Mouse (Mus musculus): ENCODE results near the gene Tbc1d24.
"Not testable (repeated sequence)": the region's sequence is repeated elsewhere in the genome, so short reads cannot be mapped to it uniquely, and the experiment has no call there.

Tbc1d24 gene

DNA sequence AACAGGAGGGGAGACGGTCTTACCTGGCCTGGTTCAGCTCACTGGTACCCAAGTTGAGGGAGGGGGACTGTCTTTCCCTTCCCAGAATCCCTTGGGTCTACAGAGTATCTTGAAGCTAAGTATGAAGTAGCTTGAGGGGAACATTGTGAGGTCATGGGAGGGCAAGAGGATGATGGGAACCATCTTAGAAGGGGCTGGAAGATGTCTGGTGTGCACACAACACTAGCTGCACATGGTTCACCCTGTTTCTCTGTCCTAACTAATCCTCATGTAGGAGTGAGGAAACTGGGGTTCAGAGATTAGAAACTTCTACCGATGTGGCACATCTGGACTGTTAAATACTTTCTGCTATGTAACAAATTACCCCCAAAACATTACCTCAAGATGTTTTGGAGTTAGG is 54.5 kb downstream of the Tbc1d24 start, which contains the start of gene Pdpk1:
Gene Pdpk1 (minus strand): TSS at position 101 of the 400 bp plus-strand sequence.
- DNase-seq (ENCODE audit: low read depth, low spot score), result no peak

DNA sequence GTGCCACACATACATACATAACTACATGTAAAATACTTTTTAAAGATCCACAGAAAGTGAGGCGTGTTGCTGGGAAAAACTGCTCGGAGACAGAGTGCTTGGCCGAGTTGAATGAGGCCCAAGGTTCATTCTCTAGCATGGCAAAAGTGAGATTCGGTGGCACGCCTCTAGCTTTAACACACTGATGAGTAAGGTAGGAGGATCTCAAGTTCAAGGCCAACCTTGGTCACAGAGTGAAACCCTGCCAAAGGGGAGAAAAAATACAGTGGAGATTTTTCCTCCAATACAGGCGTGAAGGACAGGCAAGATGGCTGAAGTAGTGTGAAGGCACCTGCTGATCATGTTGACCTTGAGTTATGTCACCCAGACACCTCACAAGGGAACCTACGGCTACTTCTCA is 55.9 kb downstream of the Tbc1d24 start:
- DNase-seq (ENCODE audit: low read depth, low spot score), result no peak

DNA sequence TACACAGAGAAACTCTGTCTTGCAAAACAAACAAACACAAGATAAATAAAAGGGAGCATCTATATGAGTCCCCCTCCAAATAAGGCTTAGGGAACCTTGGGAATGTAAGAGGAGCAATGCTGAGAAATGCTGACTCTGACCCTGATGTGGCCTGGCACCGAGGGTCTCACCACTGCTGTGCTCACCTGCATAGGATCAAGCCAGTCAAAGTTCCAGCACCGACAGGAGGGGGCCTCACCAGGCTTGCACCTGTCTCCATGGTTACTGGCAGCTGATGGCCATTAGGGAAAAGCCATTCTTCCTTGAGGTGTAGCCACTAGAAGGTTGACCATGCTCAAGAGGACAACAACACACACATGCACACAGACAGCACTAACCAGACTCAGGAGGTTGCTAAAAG is 62.5 kb downstream of the Tbc1d24 start:
- no peak for DNase-seq (ENCODE audit: low read depth, low spot score)

DNA sequence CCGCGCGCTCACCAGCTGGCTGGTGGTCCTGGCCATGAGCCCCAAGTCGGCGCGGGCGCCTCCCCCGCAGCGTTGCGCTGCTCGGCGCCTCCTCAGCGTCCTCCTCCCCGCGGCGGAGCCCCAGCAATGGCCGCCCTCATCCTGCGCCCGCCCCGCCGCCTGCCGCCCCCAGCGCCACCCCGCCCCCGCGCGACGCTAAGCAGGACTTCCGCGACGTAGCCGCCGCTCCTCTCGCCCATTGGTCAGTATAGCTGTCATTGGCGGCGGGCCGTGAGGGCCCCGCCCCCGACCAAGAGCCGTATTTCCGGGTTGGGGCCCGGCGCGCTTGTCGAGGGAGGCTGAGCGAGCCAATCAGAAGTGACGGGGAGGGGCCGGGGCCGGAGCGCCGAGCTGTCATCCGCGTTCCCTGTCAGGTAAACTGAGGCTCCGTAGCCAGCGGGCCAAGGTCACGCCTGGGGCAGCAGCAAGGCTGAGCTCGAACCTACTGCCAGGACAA is 63.9 kb downstream of the Tbc1d24 start:
- peak; percentile 83 for DNase-seq (ENCODE audit: low read depth, low spot score)

DNA sequence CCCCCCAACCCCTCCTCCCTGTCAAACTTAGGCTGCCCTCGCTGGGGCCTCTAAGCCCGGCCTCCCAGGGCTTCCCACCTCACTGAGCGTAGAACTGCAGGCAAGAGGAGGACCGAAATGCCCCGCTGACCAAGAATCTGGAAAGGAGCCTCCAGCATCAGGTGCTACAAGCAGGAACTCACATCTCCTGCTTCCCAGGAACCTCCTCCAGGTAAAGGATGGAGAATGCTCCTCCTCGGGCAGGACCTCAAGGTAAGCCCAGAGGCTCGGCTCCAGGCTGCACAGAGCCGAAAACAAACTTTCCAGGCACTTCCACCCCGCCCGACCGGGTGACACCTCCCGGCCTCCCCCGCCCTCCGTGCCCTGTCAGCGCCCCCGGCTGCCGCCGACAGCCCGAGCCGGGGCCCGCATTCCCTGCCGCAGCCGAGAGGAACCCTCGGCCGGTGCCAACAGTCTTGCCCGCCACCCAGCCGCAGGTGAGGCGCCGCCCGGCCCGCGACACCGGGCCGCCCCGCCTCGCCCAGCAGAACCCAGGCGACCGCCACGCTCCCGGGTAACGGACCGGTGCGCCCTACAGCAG is 64.4 kb downstream of the Tbc1d24 start:
- no peak for DNase-seq (ENCODE audit: low read depth, low spot score)

DNA sequence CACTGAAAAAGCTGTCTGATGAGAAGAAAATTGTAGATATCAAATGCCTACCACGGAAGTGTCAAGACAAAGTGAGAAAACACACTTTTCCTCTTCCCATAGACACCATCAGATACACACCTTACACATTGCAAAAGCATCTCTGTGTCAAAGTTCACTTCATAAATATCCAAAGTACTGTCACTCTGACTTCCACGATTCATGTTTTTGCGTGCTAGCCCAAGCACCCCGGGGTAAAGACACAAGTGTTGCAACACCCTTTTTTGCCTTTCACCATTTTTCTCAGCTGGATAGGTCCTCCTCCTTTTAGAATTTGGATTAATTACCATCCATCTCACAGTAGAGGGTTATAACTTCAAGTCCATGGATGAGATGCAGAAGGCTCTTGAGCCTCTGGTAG is 65.4 kb downstream of the Tbc1d24 start:
- DNase-seq (ENCODE audit: low read depth, low spot score), result no peak

DNA sequence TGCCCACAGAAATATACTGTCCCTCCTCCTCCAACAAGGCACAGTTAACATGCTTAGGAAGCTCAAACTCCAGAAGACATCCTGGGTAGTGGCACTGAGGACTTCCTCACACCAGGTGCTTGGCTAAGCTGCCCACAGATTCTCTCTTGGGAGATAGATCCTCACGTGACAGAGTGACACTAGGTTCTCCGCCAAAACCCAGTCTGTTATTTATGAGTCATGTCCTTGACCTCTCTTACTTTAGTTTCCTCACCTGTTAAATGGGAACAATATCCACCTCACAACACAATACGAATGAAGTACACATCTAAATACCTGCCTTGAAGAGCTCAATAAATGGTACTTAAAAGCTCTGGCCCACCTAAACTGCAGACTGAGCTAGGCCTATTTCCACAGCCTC is 66.1 kb downstream of the Tbc1d24 start:
- no peak for DNase-seq (ENCODE audit: low read depth, low spot score)

GRCm38 (mm10) chr17:24137226-24137880 is 68.0 kb downstream of the Tbc1d24 start:
- no peak for DNase-seq (ENCODE audit: low read depth, low spot score)

GRCm38 (mm10) chr17:24134062-24134461 is 71.3 kb downstream of the Tbc1d24 start:
- no peak for DNase-seq (ENCODE audit: low read depth, low spot score)

DNA sequence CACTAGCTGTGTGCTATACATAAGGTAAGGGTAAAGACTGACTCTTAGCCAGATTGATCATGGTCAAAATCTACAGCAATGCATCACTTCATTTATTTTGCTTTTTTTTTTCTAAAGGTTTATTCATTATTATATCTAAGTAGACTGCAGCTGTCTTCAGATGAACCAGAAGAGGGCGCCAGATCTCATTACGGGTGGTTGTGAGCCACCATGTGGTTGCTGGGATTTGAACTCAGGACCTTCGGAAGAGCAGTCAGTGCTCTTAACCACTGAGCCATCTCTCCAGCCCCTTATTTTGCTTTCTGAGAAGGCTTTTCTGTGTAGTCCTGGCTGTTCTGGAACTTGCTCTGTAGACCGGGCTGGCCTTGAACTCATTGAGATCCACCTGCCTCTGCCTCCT is 72.4 kb downstream of the Tbc1d24 start:
- DNase-seq (ENCODE audit: low read depth, low spot score), result not testable (repeated sequence)

DNA sequence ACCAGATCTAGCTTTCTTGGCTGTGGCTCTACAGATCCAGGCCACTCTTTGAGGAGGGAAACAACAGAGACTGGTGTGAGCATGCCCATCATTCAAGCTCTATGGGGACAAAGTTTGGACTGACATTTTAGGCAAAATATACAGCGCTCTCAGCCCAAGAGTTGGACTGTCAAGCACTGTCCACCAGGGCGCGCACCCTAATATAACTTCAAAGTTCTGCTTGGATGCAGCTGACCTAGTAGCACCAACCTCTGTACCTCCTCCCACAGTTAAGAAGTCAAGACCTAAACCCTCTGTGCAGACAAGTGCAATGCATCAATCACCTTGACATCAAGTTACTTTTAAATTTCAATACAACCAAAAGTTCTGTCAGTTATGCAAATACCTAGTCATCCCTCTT is 73.8 kb downstream of the Tbc1d24 start:
- no peak for DNase-seq (ENCODE audit: low read depth, low spot score)

- not testable (repeated sequence) for DNase-seq (ENCODE audit: low read depth, low spot score)
Observed at GRCm38 (mm10) chr17:24129246-24129645, 76.1 kb downstream of the Tbc1d24 start.

DNA sequence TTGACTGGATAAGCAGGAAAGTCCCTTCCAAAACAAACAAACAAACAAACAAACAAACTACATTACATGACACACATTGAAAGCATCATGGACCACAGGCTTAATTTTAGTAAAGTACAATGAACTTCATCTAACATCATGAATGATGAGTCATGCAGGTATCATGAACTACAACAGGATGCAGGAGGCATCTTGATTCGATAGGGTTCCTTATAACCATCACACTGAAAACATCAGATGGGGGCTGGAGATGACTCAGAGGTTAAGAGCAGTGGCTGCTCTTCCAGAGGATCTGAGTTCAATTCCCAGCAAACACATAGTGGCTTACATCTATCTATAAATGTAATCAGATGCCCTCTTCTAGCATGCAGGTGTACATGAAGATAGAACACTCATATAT is 77.8 kb downstream of the Tbc1d24 start:
- DNase-seq (ENCODE audit: low read depth, low spot score), result no peak

DNA sequence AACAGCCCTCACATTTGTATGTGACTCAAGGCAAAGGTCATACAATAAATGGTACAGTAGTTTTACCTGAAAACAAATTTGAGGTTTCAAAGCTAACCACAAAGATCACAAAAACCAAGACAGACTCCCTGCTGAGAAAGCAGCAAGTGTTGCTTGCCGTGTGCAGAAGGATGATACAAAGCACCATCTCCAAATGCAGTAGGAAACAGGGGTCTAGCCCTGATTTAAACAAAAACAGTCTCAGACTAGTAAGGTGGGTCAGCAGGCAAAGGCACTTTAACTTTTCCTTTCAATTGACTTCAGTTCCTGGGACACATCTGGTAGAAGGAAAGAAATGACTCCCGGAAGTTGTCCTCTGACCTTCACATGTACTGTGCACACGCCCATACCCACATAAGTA is 78.6 kb downstream of the Tbc1d24 start:
- DNase-seq (ENCODE audit: low read depth, low spot score), result no peak
